Mouse (Mus musculus): ENCODE measurements around the gene Dlg1. TPM values are rescaled to one million over a fixed set of nuclear protein-coding genes. Genes with fewer than 3 reads are reported as not detected.

Gene Dlg1
- 37.0 and 42.9 TPM in 2 replicates for polyA plus RNA-seq (2012; rRNA removed)

DNA sequence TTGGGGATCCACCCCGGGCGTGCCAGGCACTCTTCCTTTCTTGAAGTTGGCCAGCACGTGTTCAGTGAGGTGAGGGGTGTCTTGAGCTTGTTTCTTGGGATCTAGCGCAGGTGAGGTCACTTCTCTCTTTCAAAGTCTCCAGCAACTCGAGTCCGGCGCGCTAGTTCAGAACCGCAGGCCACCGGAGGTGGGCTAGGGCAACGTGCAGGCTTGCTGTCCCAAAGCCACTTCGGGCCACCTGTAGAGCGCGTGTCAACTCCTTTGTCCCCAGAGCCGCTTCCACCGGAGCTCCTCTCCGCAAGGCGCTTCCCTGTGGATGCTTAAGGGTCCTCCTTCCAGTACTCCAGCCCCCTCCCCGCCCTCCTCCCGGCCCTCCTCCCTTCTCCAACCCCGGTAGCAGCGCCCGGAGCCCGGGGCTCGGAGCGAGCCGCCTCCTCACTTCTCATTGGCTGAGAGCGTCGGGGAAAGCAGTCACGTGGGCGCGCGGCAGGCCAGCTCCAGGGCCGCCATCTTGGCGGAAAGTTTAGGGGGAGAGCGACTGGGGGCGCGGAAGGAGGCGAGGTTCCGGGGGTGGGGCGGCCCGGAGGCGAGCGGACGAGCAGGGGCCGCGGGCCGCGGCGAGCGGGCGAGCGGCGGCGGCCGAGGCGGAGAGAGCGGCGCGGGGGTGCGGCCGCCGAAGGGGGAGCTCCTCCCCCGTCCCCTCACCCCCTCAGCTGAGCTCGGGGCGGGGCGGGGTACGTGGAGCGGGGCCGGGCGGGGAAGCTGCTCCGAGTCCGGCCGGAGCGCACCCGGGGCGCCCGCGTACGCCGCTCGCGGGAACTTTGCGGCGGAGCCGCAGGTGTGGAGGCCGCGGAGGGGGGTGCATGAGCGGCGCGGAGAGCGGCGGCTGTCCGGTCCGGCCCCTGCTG, at the start of gene Dlg1:
Dlg1 (plus strand) TSS at position 65 of the 908 bp plus-strand sequence.

DNA sequence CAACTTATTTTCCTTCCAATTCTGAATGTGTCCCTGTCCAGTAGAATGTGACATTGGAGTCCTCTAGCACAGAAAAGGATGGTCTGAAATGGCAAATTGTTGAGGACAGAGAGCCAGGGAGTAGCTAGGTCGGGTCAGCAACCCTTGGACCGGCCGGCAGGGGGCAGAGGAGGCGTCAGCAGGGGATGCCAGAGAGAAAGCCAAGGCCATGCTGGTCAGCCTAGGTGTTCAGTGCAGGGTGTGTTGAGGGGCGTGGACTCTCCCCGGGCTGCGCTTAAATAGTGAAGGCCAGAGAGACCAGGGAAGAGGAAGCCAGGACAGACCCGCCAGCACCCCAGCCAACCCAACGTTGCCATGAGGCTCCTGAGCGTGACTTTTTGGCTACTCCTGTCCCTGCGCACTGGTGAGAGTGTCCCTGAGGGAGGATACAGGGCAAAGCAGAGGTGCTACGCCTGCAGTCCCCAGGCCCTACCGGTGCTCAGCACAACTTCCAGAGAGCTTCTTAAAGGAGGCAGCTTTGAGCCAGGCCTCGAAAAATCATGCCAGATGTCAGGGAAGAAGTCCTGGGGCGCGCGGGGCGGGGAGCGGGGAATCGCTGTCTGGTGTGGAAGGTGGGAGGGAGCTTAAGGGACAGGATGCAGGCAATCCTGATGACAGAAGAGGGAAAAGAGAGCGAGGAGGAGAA, 215.5 kb downstream of the Dlg1 start, which contains the start of gene Meltf:
Meltf (plus strand) TSS at position 238 of the 685 bp plus-strand sequence.

Other genes starting within 250 kb of the Dlg1 start
- gene Bdh1, start 241.2 kb upstream of the Dlg1 start, polyA plus RNA-seq (2012; rRNA removed), result 130 and 160 TPM in 2 replicates
- 0.25 and 4.0 TPM in 2 replicates for gene Meltf, start 215.4 kb downstream of the Dlg1 start, polyA plus RNA-seq (2012; rRNA removed)